Mouse (Mus musculus): ENCODE data around the gene Fam171a1.

Fam171a1 gene

GRCm38 (mm10) chr2:3273349-3273748 is 159.3 kb downstream of the Fam171a1 start:
- no peak for DNase-seq (ENCODE audit: low read depth)

GRCm38 (mm10) chr2:3276106-3276505 is 162.1 kb downstream of the Fam171a1 start:
- DNase-seq (ENCODE audit: low read depth) = no peak

All from induced T-regulatory cell, adult 2 months (primary cell).